ENCODE assay signal across 31 mouse cellular contexts in genomic region chr6:72484887-72485286, GRCm38 (mm10). TPM values are rescaled to one million over a fixed set of nuclear protein-coding genes. Genes with fewer than 3 reads are reported as not detected.
"Had no signal": no experiment of that assay in that cellular context is flagged by ENCODE, and none has a peak within 500 bp of the region (broad histone marks: within the 10 kb centered on the region; RNA-seq: fewer than 3 reads in every experiment).

No protein-coding gene starts in this region.

- H3K27me3 ChIP-seq: embryonic facial prominence, embryonic 12.5 days; embryonic facial prominence, embryonic 13.5 days; embryonic facial prominence, embryonic 15.5 days; forebrain, embryonic 12.5 days; forebrain, embryonic 13.5 days; forebrain, embryonic 15.5 days had no signal

- H3K9ac ChIP-seq: embryonic facial prominence, embryonic 12.5 days; embryonic facial prominence, embryonic 13.5 days; embryonic facial prominence, embryonic 15.5 days; forebrain, embryonic 12.5 days; forebrain, embryonic 13.5 days; forebrain, embryonic 15.5 days; forebrain, postnatal 0 days had no signal

- H3K4me2 ChIP-seq: embryonic facial prominence, embryonic 12.5 days; embryonic facial prominence, embryonic 13.5 days; embryonic facial prominence, embryonic 15.5 days; forebrain, embryonic 12.5 days; forebrain, embryonic 13.5 days; forebrain, embryonic 15.5 days had no signal

- H3K4me1 ChIP-seq: embryonic facial prominence, embryonic 12.5 days; embryonic facial prominence, embryonic 15.5 days; forebrain, embryonic 10.5 days; forebrain, embryonic 12.5 days; forebrain, embryonic 13.5 days; forebrain, embryonic 15.5 days had no signal

- H3K27ac ChIP-seq: embryonic facial prominence, embryonic 10.5 days; embryonic facial prominence, embryonic 12.5 days; embryonic facial prominence, embryonic 13.5 days; embryonic facial prominence, embryonic 15.5 days; forebrain, embryonic 10.5 days; forebrain, embryonic 12.5 days; forebrain, embryonic 13.5 days; forebrain, embryonic 15.5 days; gastrocnemius, adult 2 months had no signal

- H3K9me3 ChIP-seq: embryonic facial prominence, embryonic 10.5 days; embryonic facial prominence, embryonic 12.5 days; embryonic facial prominence, embryonic 15.5 days; forebrain, embryonic 10.5 days; forebrain, embryonic 12.5 days; forebrain, embryonic 13.5 days; forebrain, embryonic 15.5 days had no signal

- DNase-seq: cerebellum, adult 2 months; cerebellum, adult 8-10 months; cerebellum, adult 9-10 months; cerebellum, adult 9-11 months; cerebellum, postnatal 10 days; cerebellum, postnatal 14 days; cerebellum, postnatal 25 days; cerebellum, postnatal 36 days; embryo, embryonic 11 days; forebrain, postnatal 0 days; gastrocnemius, adult 2 months; gastrocnemius, postnatal 10 days; gastrocnemius, postnatal 14 days; gastrocnemius, postnatal 25 days; gastrocnemius, postnatal 36 days; heart, adult 11 months; heart, adult 18-20 months had no signal

- H3K4me3 ChIP-seq: embryonic facial prominence, embryonic 10.5 days; embryonic facial prominence, embryonic 12.5 days; embryonic facial prominence, embryonic 13.5 days; embryonic facial prominence, embryonic 15.5 days; erythroblast, embryonic 14.5 days; forebrain, embryonic 10.5 days; forebrain, embryonic 12.5 days; forebrain, embryonic 13.5 days; forebrain, embryonic 15.5 days; gastrocnemius, adult 2 months had no signal

- H3K36me3 ChIP-seq: embryonic facial prominence, embryonic 10.5 days; embryonic facial prominence, embryonic 12.5 days; embryonic facial prominence, embryonic 13.5 days; embryonic facial prominence, embryonic 15.5 days; forebrain, embryonic 10.5 days; forebrain, embryonic 12.5 days; forebrain, embryonic 15.5 days had no signal

- ATAC-seq: forebrain, embryonic 13.5 days; forebrain, embryonic 14.5 days; forebrain, embryonic 15.5 days; forebrain, embryonic 16.5 days; forebrain, postnatal 0 days had no signal

RNA-seq across cellular contexts. Expression of gene Sh2d6, which starts 36.6 kb away (rescaled TPM):
- total RNA-seq: common myeloid progenitor, adult 5-6 weeks had no signal
- polyA plus RNA-seq: embryonic facial prominence, embryonic 11.5 days; embryonic facial prominence, embryonic 12.5 days; embryonic facial prominence, embryonic 14.5 days; erythroblast, embryonic 14.5 days had no signal
